Mouse (Mus musculus) frontal cortex, postnatal 14 days (tissue): ENCODE results near the gene Glipr1l2.
"Not testable (repeated sequence)": the region's sequence is repeated elsewhere in the genome, so short reads cannot be mapped to it uniquely, and the experiment has no call there.

Source experiments
- DNase-seq, 2 experiments: peaks; one replicate each; pipeline ENCODE4 v3.0.0; 2022; ENCODE audit warnings: low spot score in 2 of 2

The Glipr1l2 gene

GRCm38 (mm10) chr10:112083157-112083556, at the start of gene Glipr1l2:
Gene Glipr1l2 (plus strand): TSS chr10:112083354.
- DNase-seq: no peak

- DNase-seq: not testable (repeated sequence)
Observed at GRCm38 (mm10) chr10:112043523-112043922, 39.6 kb upstream of the Glipr1l2 start.

- not testable (repeated sequence) for DNase-seq
Observed at GRCm38 (mm10) chr10:112044283-112044682, 38.9 kb upstream of the Glipr1l2 start.

GRCm38 (mm10) chr10:112051220-112051619, 31.9 kb upstream of the Glipr1l2 start:
- DNase-seq: no peak

- DNase-seq: not testable (repeated sequence)
Observed at GRCm38 (mm10) chr10:112051956-112052355, 31.2 kb upstream of the Glipr1l2 start.

- DNase-seq: peak; percentile 61 to 74
Observed at GRCm38 (mm10) chr10:112059702-112060582, 23.2 kb upstream of the Glipr1l2 start, which contains the start of gene Glipr1l1. Gene Glipr1l1 (plus strand): TSS chr10:112060189.

GRCm38 (mm10) chr10:112060583-112060934, 22.6 kb upstream of the Glipr1l2 start:
- not testable (repeated sequence) for DNase-seq

GRCm38 (mm10) chr10:112080044-112080443, 3.1 kb upstream of the Glipr1l2 start:
- no peak for DNase-seq

- peak; percentile 6 to 52 for DNase-seq
Observed at GRCm38 (mm10) chr10:112105785-112106184, 22.6 kb downstream of the Glipr1l2 start.

GRCm38 (mm10) chr10:112110401-112110800, 27.2 kb downstream of the Glipr1l2 start:
- DNase-seq: no peak

GRCm38 (mm10) chr10:112125090-112125489, 41.9 kb downstream of the Glipr1l2 start:
- not testable (repeated sequence) for DNase-seq

GRCm38 (mm10) chr10:112127682-112128230, 44.6 kb downstream of the Glipr1l2 start:
- not testable (repeated sequence) for DNase-seq

GRCm38 (mm10) chr10:112132194-112132593, 49.0 kb downstream of the Glipr1l2 start:
- DNase-seq: no peak

GRCm38 (mm10) chr10:112138050-112138870, 55.1 kb downstream of the Glipr1l2 start:
- DNase-seq: peak in 1 of 2 experiments; percentile 16

- DNase-seq: no peak
Observed at GRCm38 (mm10) chr10:112138871-112139430, 55.8 kb downstream of the Glipr1l2 start.

GRCm38 (mm10) chr10:112139834-112140233, 56.7 kb downstream of the Glipr1l2 start:
- DNase-seq: no peak
